Mouse (Mus musculus): ENCODE results near the gene Arl11. TPM values are rescaled to one million over a fixed set of nuclear protein-coding genes. Genes with fewer than 3 reads are reported as not detected.

Gene Arl11
- polyA plus RNA-seq, 1 experiment from 2014 or later = 0.24 TPM

- H3K9me3 ChIP-seq (ENCODE audit: control insufficient read depth, low read length) = no peaks in the 10 kb centered on the region
- no peaks in the 10 kb centered on the region for H3K36me3 ChIP-seq (ENCODE audit: control insufficient read depth, insufficient read depth)
- WGBS = 89% methylated on average over 4 of the region's 4 CpGs
- no peaks in the 10 kb centered on the region for H3K27me3 ChIP-seq (replicated peaks; ENCODE audit: control insufficient read depth, insufficient read depth, low read length)
- H3K4me3 ChIP-seq (replicated peaks; ENCODE audit: low read length) = no peak overlapping the region
- no peak overlapping the region for H3K4me2 ChIP-seq (ENCODE audit: low read length)
- no peak overlapping the region for H3K9ac ChIP-seq (replicated peaks; ENCODE audit: low read depth, low read length)
- no peak overlapping the region for H3K27ac ChIP-seq (ENCODE audit: low read length)
- 0 out of 2 replicates have a peak, but pooled peaks cover 2% of the 10 kb centered on the region for H3K4me1 ChIP-seq (replicated peaks; ENCODE audit: control insufficient read depth, insufficient read depth, low read length)
- ATAC-seq = no peak
Observed at GRCm38 (mm10) chr14:61349876-61350275, 40.3 kb downstream of the Arl11 start.

GRCm38 (mm10) chr14:61350808-61351207 is 41.3 kb downstream of the Arl11 start:
- no peaks in the 10 kb centered on the region for H3K9me3 ChIP-seq (ENCODE audit: control insufficient read depth, low read length)
- 0 out of 2 replicates have a peak, but pooled peaks cover 2% of the 10 kb centered on the region for H3K4me1 ChIP-seq (replicated peaks; ENCODE audit: control insufficient read depth, insufficient read depth, low read length)
- no peak overlapping the region for H3K27ac ChIP-seq (ENCODE audit: low read length)
- ATAC-seq = no peak
- no peaks in the 10 kb centered on the region for H3K27me3 ChIP-seq (replicated peaks; ENCODE audit: control insufficient read depth, insufficient read depth, low read length)
- H3K9ac ChIP-seq (replicated peaks; ENCODE audit: low read depth, low read length) = no peak overlapping the region
- H3K4me3 ChIP-seq (replicated peaks; ENCODE audit: low read length) = no peak overlapping the region
- WGBS = 78% methylated on average over 6 of the region's 6 CpGs
- H3K36me3 ChIP-seq (ENCODE audit: control insufficient read depth, insufficient read depth) = no peaks in the 10 kb centered on the region
- H3K4me2 ChIP-seq (ENCODE audit: low read length) = no peak overlapping the region

GRCm38 (mm10) chr14:61354251-61355235 is 45.0 kb downstream of the Arl11 start:
- no peaks in the 10 kb centered on the region for H3K36me3 ChIP-seq (ENCODE audit: control insufficient read depth, insufficient read depth)
- no peak overlapping the region for H3K27ac ChIP-seq (ENCODE audit: low read length)
- H3K9ac ChIP-seq (replicated peaks; ENCODE audit: low read depth, low read length) = no peak overlapping the region
- H3K9me3 ChIP-seq (ENCODE audit: control insufficient read depth, low read length) = no peaks in the 10 kb centered on the region
- 84% methylated on average over 10 of the region's 10 CpGs for WGBS
- no peaks in the 10 kb centered on the region for H3K4me1 ChIP-seq (replicated peaks; ENCODE audit: control insufficient read depth, insufficient read depth, low read length)
- no peak overlapping the region for H3K4me2 ChIP-seq (ENCODE audit: low read length)
- no peaks in the 10 kb centered on the region for H3K27me3 ChIP-seq (replicated peaks; ENCODE audit: control insufficient read depth, insufficient read depth, low read length)
- no peak for ATAC-seq
- H3K4me3 ChIP-seq (replicated peaks; ENCODE audit: low read length) = no peak overlapping the region

- Histone ChIP-seq H3K27ac (ENCODE audit: low read length) (peak within 1 kb of the TSS; percentile 83), H3K36me3 (ENCODE audit: control insufficient read depth, insufficient read depth) (no peaks in the 10 kb centered on the region; the same call in 1 of the 2 replicates), H3K4me2 (ENCODE audit: low read length) (peak within 1 kb of the TSS; percentile 64), H3K4me3 (replicated peaks; ENCODE audit: low read length) (peak within 1 kb of the TSS; percentile 68), H3K4me1 (replicated peaks; ENCODE audit: control insufficient read depth, insufficient read depth, low read length) (peaks cover 7% of the 10 kb centered on the region), H3K9me3 (ENCODE audit: control insufficient read depth, low read length) (no peaks in the 10 kb centered on the region), H3K9ac (replicated peaks; ENCODE audit: low read depth, low read length) (peak within 1 kb of the TSS; percentile 80), H3K27me3 (replicated peaks; ENCODE audit: control insufficient read depth, insufficient read depth, low read length) (no peaks in the 10 kb centered on the region)
- ATAC-seq = peak; percentile 97
- WGBS = under 1% methylated on average over 40 of the region's 40 CpGs
Observed at GRCm38 (mm10) chr14:61360131-61360980, 50.8 kb downstream of the Arl11 start, which contains the start of gene Ebpl. Ebpl (minus strand) TSS chr14:61360439.

- Histone ChIP-seq H3K27me3 (replicated peaks; ENCODE audit: control insufficient read depth, insufficient read depth, low read length) (no peaks in the 10 kb centered on the region), H3K4me1 (replicated peaks; ENCODE audit: control insufficient read depth, insufficient read depth, low read length) (peaks cover 7% of the 10 kb centered on the region), H3K9me3 (ENCODE audit: control insufficient read depth, low read length) (no peaks in the 10 kb centered on the region), H3K4me3 (replicated peaks; ENCODE audit: low read length) (no peak overlapping the region), H3K4me2 (ENCODE audit: low read length) (peak overlapping the region; percentile 64), H3K36me3 (ENCODE audit: control insufficient read depth, insufficient read depth) (no peaks in the 10 kb centered on the region; the same call in 1 of the 2 replicates), H3K27ac (ENCODE audit: low read length) (no peak overlapping the region), H3K9ac (replicated peaks; ENCODE audit: low read depth, low read length) (no peak overlapping the region; the same call in 1 of the 2 replicates)
- ATAC-seq = no peak
- WGBS = 65% methylated on average over 3 of the region's 3 CpGs
Observed at GRCm38 (mm10) chr14:61360981-61361511, 51.5 kb downstream of the Arl11 start.

Other genes with a start within 250 kb of the Arl11 start
- gene Sacs, start 171.3 kb upstream of the Arl11 start, polyA plus RNA-seq (2015; fragmentation: Nextera tagmentation; extraction: Ambion mirVana) = 9.4 and 10.1 TPM in 2 replicates
- 0.22 and 0.24 TPM in 2 replicates for gene Sgcg, start 51.3 kb upstream of the Arl11 start, polyA plus RNA-seq (2015; fragmentation: Nextera tagmentation; extraction: Ambion mirVana)
- 9.7 and 10.3 TPM in 2 replicates for gene Ebpl, start 50.7 kb downstream of the Arl11 start, polyA plus RNA-seq (2015; fragmentation: Nextera tagmentation; extraction: Ambion mirVana)
- 88.0 and 101 TPM in 2 replicates for gene Kpna3, start 130.1 kb downstream of the Arl11 start, polyA plus RNA-seq (2015; fragmentation: Nextera tagmentation; extraction: Ambion mirVana)
- 45.2 and 48.5 TPM in 2 replicates for gene Spryd7, start 247.1 kb downstream of the Arl11 start, polyA plus RNA-seq (2015; fragmentation: Nextera tagmentation; extraction: Ambion mirVana)

All from forebrain, embryonic 16.5 days (tissue).